Mouse (Mus musculus) CH12.LX (cell line): ENCODE data around the gene Snx17.

ENCODE experiments used
- CHD2 ChIP-seq: IDR thresholded peaks from 2 replicates; pipeline ENCODE4 v1.6.1; 2011; ENCODE audit warnings: low read length, improper control_type of control experiment
- CTCF ChIP-seq, 2 experiments: IDR thresholded peaks in 1 of 2; conservative IDR thresholded peaks in 1 of 2; 2 replicates each; pipeline ENCODE4 v1.5.1; 2011 to 2012; ENCODE audit warnings: low read depth in 2 of 2, low read length in 2 of 2, improper control_type of control experiment in 1 of 2, inconsistent platforms in 1 of 2, mild to moderate bottlenecking in 1 of 2, moderate library complexity in 1 of 2
- EP300 ChIP-seq: IDR thresholded peaks from 2 replicates; pipeline ENCODE4 v1.6.1; 2011; ENCODE audit warnings: low read length, improper control_type of control experiment
- ETS1 ChIP-seq: conservative IDR thresholded peaks from 2 replicates; pipeline ENCODE4 v1.6.1; 2012; ENCODE audit warnings: low read depth, mild to moderate bottlenecking, inconsistent platforms, low read length, improper control_type of control experiment, moderate library complexity
- MAZ ChIP-seq: IDR thresholded peaks from 2 replicates; pipeline ENCODE4 v1.6.1; 2012; ENCODE audit warnings: low read depth, mild to moderate bottlenecking, inconsistent platforms, low read length, improper control_type of control experiment, moderate library complexity
- ZNF384 ChIP-seq: IDR thresholded peaks from 2 replicates; pipeline ENCODE4 v1.6.1; 2012; ENCODE audit warnings: low read depth, low read length, improper control_type of control experiment, inconsistent platforms

- no peak for TF ChIP-seq CTCF (conservative IDR thresholded peaks at IDR 0.05 in 1 of 2, IDR thresholded peaks at IDR 0.05 in 1 of 2; ENCODE audit: low read depth in 2 of 2, low read length in 2 of 2)
- no peak for TF ChIP-seq CHD2
- no peak for TF ChIP-seq EP300
- no peak for TF ChIP-seq MAZ
- TF ChIP-seq ZNF384 = no peak
- no peak for TF ChIP-seq ETS1
Measured at GRCm38 (mm10) chr5:31203866-31204265, 10.8 kb downstream of the Snx17 start.
